Mouse (Mus musculus) CH12.LX (cell line): Measurements from ENCODE around the gene Gm17545. TPM values are rescaled to one million over a fixed set of nuclear protein-coding genes. Genes with fewer than 3 reads are reported as not detected.

ENCODE experiments used
- DNase-seq: peaks from one replicate; pipeline ENCODE4 v3.0.0-alpha.2; 2013; ENCODE audit errors: extremely low read depth
- H3K27ac ChIP-seq: 2 replicates; pipeline ENCODE4 v1.5.1; 2012; ENCODE audit warnings: low read depth, mild to moderate bottlenecking, control low read depth, moderate library complexity; ENCODE audit not compliant: insufficient read depth
- H3K27me3 ChIP-seq: replicated peaks from 2 replicates; pipeline ENCODE3; 2012; ENCODE audit warnings: inconsistent platforms
- H3K36me3 ChIP-seq, 2 experiments: replicated peaks in 1 of 2; 2 replicates each; pipeline versions ENCODE3 to v1.6.1; 2012; ENCODE audit warnings: inconsistent platforms in 1 of 2, low read length in 1 of 2, mild to moderate bottlenecking in 1 of 2, mixed read lengths in 1 of 2, moderate library complexity in 1 of 2; ENCODE audit not compliant: control insufficient read depth in 1 of 2, insufficient read depth in 1 of 2
- H3K4me1 ChIP-seq, 2 experiments: 2 replicates each; pipeline ENCODE4 v1.6.1; 2012; ENCODE audit warnings: inconsistent platforms in 1 of 2, moderate library complexity in 1 of 2; ENCODE audit not compliant: insufficient read depth in 2 of 2, control insufficient read depth in 1 of 2
- H3K4me2 ChIP-seq: 2 replicates; pipeline ENCODE4 v1.6.1; 2012; ENCODE audit warnings: low read depth, mild to moderate bottlenecking, control low read depth; ENCODE audit not compliant: poor library complexity, insufficient read depth, severe bottlenecking
- H3K4me3 ChIP-seq, 3 experiments: fragments of 150-350 bp in 1 of 3; sonication (generic) in 1 of 3; replicated peaks in 1 of 3; 2 replicates each; pipeline versions ENCODE3 to v1.5.1; 2011 to 2012; ENCODE audit warnings: low read depth in 2 of 3, low read length in 2 of 3, mild to moderate bottlenecking in 2 of 3, moderate library complexity in 2 of 3, control low read depth in 1 of 3, improper control_type of control experiment in 1 of 3, inconsistent platforms in 1 of 3, mixed read lengths in 1 of 3; ENCODE audit not compliant: poor library complexity in 1 of 3
- H3K79me2 ChIP-seq: replicated peaks from 2 replicates; pipeline ENCODE4 v1.6.1; 2012; ENCODE audit warnings: mild to moderate bottlenecking, moderate library complexity; ENCODE audit not compliant: control insufficient read depth, poor library complexity, insufficient read depth, severe bottlenecking; ENCODE audit errors: extremely low read depth
- H3K9ac ChIP-seq: 2 replicates; pipeline ENCODE4 v1.6.1; 2012; ENCODE audit warnings: low read depth, mild to moderate bottlenecking, control low read depth, moderate library complexity; ENCODE audit not compliant: insufficient read depth
- H3K9me3 ChIP-seq: replicated peaks from 2 replicates; pipeline ENCODE3; 2012; ENCODE audit warnings: low read length, inconsistent platforms, mixed read lengths
- BHLHE40 ChIP-seq: IDR thresholded peaks from 2 replicates; pipeline ENCODE4 v1.6.1; 2011; ENCODE audit warnings: mild to moderate bottlenecking, low read depth, low read length, improper control_type of control experiment
- CTCF ChIP-seq, 2 experiments: IDR thresholded peaks in 1 of 2; conservative IDR thresholded peaks in 1 of 2; 2 replicates each; pipeline ENCODE4 v1.5.1; 2011 to 2012; ENCODE audit warnings: low read depth in 2 of 2, low read length in 2 of 2, improper control_type of control experiment in 1 of 2, inconsistent platforms in 1 of 2, mild to moderate bottlenecking in 1 of 2, moderate library complexity in 1 of 2
- ELF1 ChIP-seq: IDR thresholded peaks from 2 replicates; pipeline ENCODE4 v1.6.1; 2014; ENCODE audit warnings: low read depth, mild to moderate bottlenecking, inconsistent platforms, low read length, improper control_type of control experiment
- ETS1 ChIP-seq: conservative IDR thresholded peaks from 2 replicates; pipeline ENCODE4 v1.6.1; 2012; ENCODE audit warnings: low read depth, mild to moderate bottlenecking, inconsistent platforms, low read length, improper control_type of control experiment, moderate library complexity
- GABPA ChIP-seq: IDR thresholded peaks from 2 replicates; pipeline ENCODE4 v1.6.1; 2012; ENCODE audit warnings: low read depth, low read length, improper control_type of control experiment, inconsistent platforms; ENCODE audit not compliant: insufficient replicate concordance
- HCFC1 ChIP-seq: IDR thresholded peaks from 2 replicates; pipeline ENCODE4 v1.6.1; 2012; ENCODE audit warnings: low read depth, mild to moderate bottlenecking, inconsistent platforms, low read length, improper control_type of control experiment
- JUN ChIP-seq: IDR thresholded peaks from 2 replicates; pipeline ENCODE4 v1.6.1; 2011; ENCODE audit warnings: low read depth, mild to moderate bottlenecking, low read length, improper control_type of control experiment, moderate library complexity; ENCODE audit not compliant: insufficient read depth
- KAT2A ChIP-seq: IDR thresholded peaks from 2 replicates; pipeline ENCODE4 v1.6.1; 2012; ENCODE audit warnings: low read length, improper control_type of control experiment, inconsistent platforms; ENCODE audit not compliant: insufficient replicate concordance
- MXI1 ChIP-seq: IDR thresholded peaks from 2 replicates; pipeline ENCODE4 v1.6.1; 2011; ENCODE audit warnings: mild to moderate bottlenecking, low read depth, low read length, improper control_type of control experiment
- MYC ChIP-seq: IDR thresholded peaks from 2 replicates; pipeline ENCODE4 v1.6.1; 2011; ENCODE audit warnings: low read depth, mild to moderate bottlenecking, improper control_type of control experiment, low read length
- NELFE ChIP-seq: IDR thresholded peaks from 2 replicates; pipeline ENCODE4 v1.6.1; 2011; ENCODE audit warnings: low read depth, low read length, improper control_type of control experiment
- NRF1 ChIP-seq: IDR thresholded peaks from 2 replicates; pipeline ENCODE4 v1.6.1; 2014; ENCODE audit warnings: low read depth, mild to moderate bottlenecking, inconsistent platforms, low read length, improper control_type of control experiment, moderate library complexity
- POLR2A ChIP-seq: IDR thresholded peaks from 2 replicates; pipeline ENCODE4 v1.6.1; 2011; ENCODE audit warnings: low read depth, mild to moderate bottlenecking, improper control_type of control experiment, low read length
- POLR2AphosphoS2 ChIP-seq: IDR thresholded peaks from 2 replicates; pipeline ENCODE4 v1.6.1; 2011; ENCODE audit warnings: low read depth, low read length, improper control_type of control experiment
- RAD21 ChIP-seq: IDR thresholded peaks from 2 replicates; pipeline ENCODE4 v1.6.1; 2011; ENCODE audit warnings: low read depth, mild to moderate bottlenecking, low read length, improper control_type of control experiment, moderate library complexity
- RCOR1 ChIP-seq: conservative IDR thresholded peaks from 2 replicates; pipeline ENCODE4 v1.6.1; 2012; ENCODE audit warnings: low read depth, mild to moderate bottlenecking, inconsistent platforms, low read length, improper control_type of control experiment
- SMC3 ChIP-seq: IDR thresholded peaks from 2 replicates; pipeline ENCODE4 v1.6.1; 2011; ENCODE audit warnings: low read depth, low read length, improper control_type of control experiment
- TCF12 ChIP-seq: IDR thresholded peaks from 2 replicates; pipeline ENCODE4 v1.6.1; 2014; ENCODE audit warnings: low read depth, mild to moderate bottlenecking, inconsistent platforms, low read length, improper control_type of control experiment
- UBTF ChIP-seq: IDR thresholded peaks from 2 replicates; pipeline ENCODE4 v1.6.1; 2012; ENCODE audit warnings: low read depth, mild to moderate bottlenecking, inconsistent platforms, low read length, improper control_type of control experiment, moderate library complexity
- ZMIZ1 ChIP-seq: IDR thresholded peaks from 2 replicates; pipeline ENCODE4 v1.6.1; 2012; ENCODE audit warnings: low read depth, mild to moderate bottlenecking, inconsistent platforms, low read length, improper control_type of control experiment
- ZNF384 ChIP-seq: IDR thresholded peaks from 2 replicates; pipeline ENCODE4 v1.6.1; 2012; ENCODE audit warnings: low read depth, low read length, improper control_type of control experiment, inconsistent platforms
- dilution Hi-C: fragments of 300-500 bp; cut with MboI; formaldehyde crosslinking; loops from 2 replicates; pipeline ENCODE4 v1.14.3; 2020; ENCODE audit warnings: low sequenced_read_pairs; ENCODE audit not compliant: extremely low pct_unique_long_range_greater_than_20kb, extremely low pct_ligation_motif_present
- in situ Hi-C: fragments of 300-500 bp; cut with MboI; formaldehyde crosslinking; loops from 3 replicates; pipeline ENCODE4 v1.14.3; 2019; ENCODE audit warnings: low sequenced_read_pairs, low pct_ligation_motif_present, low pct_unique_long_range_greater_than_20kb, mixed read lengths
- polyA plus RNA-seq: library from polyadenylated mRNA; unstranded; fragments of >175 nt; gene quantifications from 2 replicates; pipeline ENCODE4 v1.2.1, GENCODE M21; 2012; ENCODE audit warnings: low read depth; ENCODE audit not compliant: insufficient read length
- total RNA-seq, 2 experiments: library from RNA; depleted of rRNA; stranded (reverse); fragments of 300-350 nt in 1 of 2; fragments of >200 nt in 1 of 2; gene quantifications; 2 replicates each; pipeline ENCODE4 v1.2.3; 2012 to 2014

Gene Gm17545
- total and polyA plus RNA-seq, 3 experiments, result not detected

GRCm38 (mm10) chr9:22438826-22439225 lies 15.3 kb upstream of the Gm17545 start:
- no peaks in the 10 kb centered on the region for H3K27me3 ChIP-seq
- H3K9me3 ChIP-seq, result no peaks in the 10 kb centered on the region
- H3K9ac ChIP-seq, result no peak overlapping the region
- H3K36me3 ChIP-seq, result peaks cover 0 to 5% of the 10 kb centered on the region in 2 experiments
- no peaks in the 10 kb centered on the region for H3K79me2 ChIP-seq
- dilution Hi-C loops (no loop called here), in situ Hi-C loops (no loop called here)
- no peak for DNase-seq
- no peak for TF ChIP-seq NELFE
- TF ChIP-seq RAD21, result peak; percentile 23
- no peak for TF ChIP-seq UBTF
- TF ChIP-seq CTCF (conservative IDR thresholded peaks at IDR 0.05 in 1 of 2, IDR thresholded peaks at IDR 0.05 in 1 of 2; ENCODE audit: low read depth in 2 of 2, low read length in 2 of 2), result peak in 1 of 2 experiments; percentile 35; a peak in 2 of 4 replicates
- TF ChIP-seq BHLHE40, result no peak
- no peak overlapping the region for H3K4me2 ChIP-seq
- H3K27ac ChIP-seq, result no peak overlapping the region
- H3K4me1 ChIP-seq, result no peaks in the 10 kb centered on the region
- no peak overlapping the region for H3K4me3 ChIP-seq

- DNase-seq, result no peak
- H3K4me1 ChIP-seq, result no peaks in the 10 kb centered on the region
- no peaks in the 10 kb centered on the region for H3K27me3 ChIP-seq
- no peaks in the 10 kb centered on the region for H3K79me2 ChIP-seq
- H3K4me2 ChIP-seq, result no peak overlapping the region
- no peak overlapping the region for H3K4me3 ChIP-seq
- in situ Hi-C loops, result no loop called here
- peaks cover 11 to 36% of the 10 kb centered on the region in 2 experiments for H3K36me3 ChIP-seq
- no peak for TF ChIP-seq ETS1
- no peak for TF ChIP-seq GABPA
- no peak for TF ChIP-seq ELF1
- no peak for TF ChIP-seq HCFC1
- TF ChIP-seq POLR2AphosphoS2, result no peak
- no peak for TF ChIP-seq NRF1
- no peak for TF ChIP-seq RCOR1
- TF ChIP-seq JUN, result no peak
- TF ChIP-seq TCF12, result no peak
- no peak for TF ChIP-seq MXI1
- no peak for TF ChIP-seq RAD21
- no peak for TF ChIP-seq ZNF384
- TF ChIP-seq KAT2A, result no peak
- no peak for TF ChIP-seq MYC
- no peak for TF ChIP-seq ZMIZ1
- TF ChIP-seq SMC3, result no peak
- no peak for TF ChIP-seq POLR2A
- no peak for TF ChIP-seq CTCF (conservative IDR thresholded peaks at IDR 0.05 in 1 of 2, IDR thresholded peaks at IDR 0.05 in 1 of 2; ENCODE audit: low read depth in 2 of 2, low read length in 2 of 2)
- dilution Hi-C loops, result no loop called here
- H3K9ac ChIP-seq, result no peak overlapping the region
- no peak overlapping the region for H3K27ac ChIP-seq
- H3K9me3 ChIP-seq, result no peaks in the 10 kb centered on the region
Measured at GRCm38 (mm10) chr9:22443157-22443556, 10.9 kb upstream of the Gm17545 start.
